Mouse (Mus musculus): ENCODE data around the gene Mreg.
"Not testable (repeated sequence)": the region's sequence is repeated elsewhere in the genome, so short reads cannot be mapped to it uniquely, and the experiment has no call there.

- TF ChIP-seq CTCF (IDR thresholded peaks at IDR 0.05; ENCODE audit: borderline replicate concordance, extremely low read depth, insufficient read depth, insufficient read length); POLR2A (IDR thresholded peaks at IDR 0.05; ENCODE audit: borderline replicate concordance, extremely low read depth, insufficient read depth, insufficient read length, poor library complexity, severe bottlenecking): not testable (repeated sequence)
Observed at GRCm38 (mm10) chr1:72248226-72248737, 36.2 kb upstream of the Mreg start.

Measured in brain, embryonic 14.5 days (tissue).